Mouse (Mus musculus) WW6 (cell line): Measurements from ENCODE around the gene Nlgn2.
A peak's percentile ranks its signal among the peaks of the same experiment; 100 is the strongest.
"Not testable (repeated sequence)": the region's sequence is repeated elsewhere in the genome, so short reads cannot be mapped to it uniquely, and the experiment has no call there.

Experiments used
- DNase-seq: peaks from one replicate; pipeline ENCODE4 v3.0.0-alpha.2; 2013; ENCODE audit warnings: low read depth, low spot score

Nlgn2 gene

DNA sequence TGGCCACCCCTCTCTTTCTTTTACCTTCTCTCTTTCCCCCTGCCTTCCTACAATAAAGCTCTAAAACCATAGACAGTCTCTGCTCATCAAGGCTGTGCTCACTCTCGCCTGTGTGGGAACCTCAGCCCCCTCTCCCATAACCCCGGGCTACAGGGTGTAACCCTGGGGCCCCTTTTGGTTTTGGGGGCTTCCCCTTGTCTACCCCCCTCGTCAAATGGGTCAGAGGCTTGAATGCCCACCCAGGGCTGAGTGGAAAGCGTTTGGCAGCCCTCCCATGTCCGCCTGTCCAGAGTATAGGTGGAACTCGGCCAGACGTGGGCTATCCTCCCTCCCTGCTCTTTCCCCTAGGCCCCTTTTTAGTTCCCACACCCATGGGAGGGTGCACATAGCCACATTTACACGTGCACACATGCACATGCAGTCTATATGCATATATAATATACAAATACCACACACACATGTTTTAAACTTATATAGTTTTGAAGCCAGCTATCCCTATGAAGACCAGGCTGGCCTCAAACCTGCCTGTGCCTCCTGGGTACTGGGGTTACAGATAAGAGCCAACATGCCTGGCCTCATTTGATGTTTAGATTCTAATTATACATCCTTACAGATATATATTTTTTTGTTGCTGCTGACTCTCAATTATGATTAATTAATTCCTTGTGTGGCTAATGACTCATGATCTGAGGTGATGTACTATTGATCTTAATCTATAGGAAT, 26.7 kb upstream of the Nlgn2 start:
- no peak for DNase-seq

DNA sequence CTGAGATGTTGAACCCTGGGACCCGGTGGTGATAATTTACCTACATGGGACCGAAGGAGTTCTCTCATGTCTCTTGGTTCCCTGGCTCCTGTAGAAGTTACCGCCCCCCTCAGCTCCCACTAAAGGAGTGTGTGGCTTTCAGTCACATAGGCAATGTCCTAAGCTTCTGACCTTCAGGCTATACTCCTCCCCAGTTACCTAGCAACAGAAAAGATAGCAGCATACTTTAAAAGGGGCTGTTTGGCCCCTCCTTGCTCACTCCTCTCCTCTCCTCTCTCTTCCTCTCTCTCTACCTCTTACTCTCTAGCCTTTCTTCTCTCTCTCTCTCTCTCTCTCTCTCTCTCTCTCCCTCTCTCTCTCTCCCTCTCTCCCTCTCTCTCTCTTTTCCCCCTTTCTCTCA, 26.1 kb upstream of the Nlgn2 start:
- not testable (repeated sequence) for DNase-seq

DNA sequence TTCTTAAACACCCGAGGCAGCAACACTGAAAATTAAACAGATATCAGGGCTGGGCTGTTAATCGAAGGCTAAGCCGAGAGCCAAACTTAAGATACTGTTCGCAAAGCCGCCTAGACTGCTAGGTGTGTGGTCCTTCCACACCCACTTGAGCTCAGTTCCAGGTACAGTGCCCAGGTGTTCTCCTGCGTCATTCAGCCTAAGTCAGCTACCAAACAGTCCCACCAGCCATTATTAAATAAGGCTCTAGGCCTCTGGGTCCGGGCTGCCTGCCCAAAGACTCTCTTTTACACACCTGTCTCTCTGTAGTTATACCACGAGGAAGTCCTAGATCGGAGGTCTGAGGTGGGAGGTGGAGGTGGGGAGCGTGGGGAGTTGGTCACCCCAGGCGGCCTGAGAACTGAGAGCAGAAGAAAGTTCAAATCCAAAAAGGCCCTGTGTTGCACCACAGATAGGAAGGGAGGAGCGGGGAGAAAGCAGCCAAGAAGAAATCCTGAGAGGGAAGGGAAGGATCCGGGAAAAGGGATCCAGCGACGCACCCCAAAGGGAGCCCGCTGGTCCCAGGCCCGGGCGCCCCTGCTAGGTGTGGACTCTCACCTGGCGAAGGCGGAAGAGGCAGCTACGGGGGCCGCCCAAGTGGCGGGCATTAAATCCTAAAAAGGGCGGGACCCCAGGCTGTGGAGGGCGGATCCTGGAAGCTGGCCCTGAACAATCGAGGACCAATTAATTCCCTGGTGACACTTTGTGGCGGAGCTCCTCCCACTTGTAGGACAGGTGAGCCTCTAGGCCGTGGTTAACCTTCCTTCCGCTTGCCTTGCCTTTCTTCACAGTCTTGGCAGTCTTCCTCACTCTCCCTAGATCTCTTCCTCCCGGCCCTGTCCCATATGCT, 20.8 kb upstream of the Nlgn2 start, which contains the start of gene Tnk1:
Tnk1 (minus strand) TSS at position 618 of the 886 bp plus-strand sequence.
- DNase-seq, result no peak

DNA sequence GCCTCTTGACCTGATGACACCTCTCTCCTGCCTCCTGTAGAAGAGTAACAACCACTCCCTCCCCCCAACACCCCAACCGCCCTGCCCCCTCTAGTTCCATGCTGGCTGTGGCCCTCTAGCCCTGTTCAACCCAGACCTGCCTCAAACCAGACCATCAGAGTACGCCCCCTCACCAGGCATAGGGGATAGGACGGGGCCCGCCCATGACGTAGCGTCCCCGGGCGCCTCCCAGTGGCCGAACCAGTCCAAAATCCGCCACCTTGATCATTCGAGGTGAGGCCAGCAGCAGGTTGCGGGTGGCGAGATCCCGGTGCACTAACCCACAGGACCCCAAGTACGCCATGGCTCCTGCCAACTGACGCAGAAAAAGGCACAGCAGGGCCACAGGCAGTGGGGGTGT, 17.8 kb upstream of the Nlgn2 start:
- DNase-seq, result peak; percentile 83

DNA sequence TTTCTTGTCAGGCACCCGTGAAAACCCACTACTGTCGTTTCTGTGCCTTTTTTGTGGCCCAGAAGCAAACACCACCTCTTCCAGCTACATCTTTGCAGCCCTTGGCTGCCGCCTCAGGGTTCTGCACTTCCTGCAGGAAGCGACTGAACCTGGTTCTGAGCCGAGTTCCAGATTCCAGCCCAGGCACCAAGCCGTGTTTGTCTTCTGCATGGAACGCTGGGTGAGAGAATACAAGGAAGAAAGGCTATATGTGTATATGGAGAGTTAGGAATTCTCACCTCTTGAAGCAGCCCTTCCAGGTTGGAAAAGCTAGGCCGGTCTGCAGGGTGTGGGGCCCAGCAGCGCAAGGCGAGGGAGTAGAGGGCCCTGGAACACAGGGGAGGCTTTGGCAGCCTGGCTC, 17.1 kb upstream of the Nlgn2 start:
- no peak for DNase-seq

DNA sequence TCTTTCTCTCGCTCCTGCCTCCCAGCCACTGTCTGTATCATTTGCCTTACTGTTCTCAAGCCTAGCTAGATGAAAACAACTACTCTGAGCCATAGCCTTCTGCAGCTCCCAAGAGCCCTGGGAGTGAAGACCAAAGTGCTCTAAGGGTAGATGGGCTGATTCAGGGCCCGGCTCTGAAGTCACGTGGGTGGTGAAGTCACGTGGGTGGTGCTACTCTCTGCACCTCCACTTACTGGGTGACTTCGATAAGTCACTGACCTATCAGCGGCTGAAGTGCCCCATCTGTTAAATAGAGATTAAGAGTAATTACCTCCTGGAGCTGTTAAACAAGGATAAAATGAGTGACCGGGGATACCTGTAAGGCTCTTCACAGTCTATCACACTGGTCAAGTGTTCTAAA, 16.4 kb upstream of the Nlgn2 start:
- no peak for DNase-seq

DNA sequence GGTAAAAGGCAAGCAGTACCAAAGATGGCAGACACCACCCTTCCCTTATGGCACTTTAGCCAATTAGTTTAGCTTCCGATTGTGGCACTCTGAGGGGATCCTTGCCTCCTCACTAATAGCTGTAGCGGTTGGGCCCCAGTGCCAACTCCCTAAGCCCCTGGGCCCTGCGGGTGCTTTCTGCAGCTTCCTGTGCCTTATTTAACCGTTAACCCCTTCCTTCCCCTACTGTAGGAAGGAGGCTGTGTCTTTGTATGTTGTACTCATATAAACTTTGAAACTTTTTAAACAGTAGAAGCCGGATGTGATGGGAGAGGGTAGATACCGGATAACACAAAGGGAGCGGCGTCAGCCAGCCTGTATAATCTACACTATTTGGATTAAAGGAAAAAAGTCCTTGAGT, 13.2 kb upstream of the Nlgn2 start:
- no peak for DNase-seq

DNA sequence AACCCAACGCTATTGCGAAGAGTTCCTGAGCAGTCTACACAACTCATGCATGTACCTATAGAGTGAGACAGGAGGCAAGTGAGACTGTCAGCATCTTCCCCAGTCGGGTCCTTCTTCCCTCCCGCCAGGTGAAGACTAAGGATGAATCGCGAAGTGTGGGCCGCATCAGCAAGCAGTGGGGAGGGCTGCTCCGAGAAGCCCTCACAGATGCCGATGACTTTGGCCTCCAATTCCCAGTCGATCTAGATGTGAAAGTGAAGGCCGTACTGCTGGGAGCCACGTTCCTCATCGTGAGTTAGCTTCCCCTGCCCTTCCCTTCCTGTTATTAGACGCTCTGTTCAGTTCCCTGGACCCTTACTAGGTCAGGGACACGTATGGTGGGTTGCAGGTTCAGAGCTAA, 12.3 kb upstream of the Nlgn2 start:
- no peak for DNase-seq

DNA sequence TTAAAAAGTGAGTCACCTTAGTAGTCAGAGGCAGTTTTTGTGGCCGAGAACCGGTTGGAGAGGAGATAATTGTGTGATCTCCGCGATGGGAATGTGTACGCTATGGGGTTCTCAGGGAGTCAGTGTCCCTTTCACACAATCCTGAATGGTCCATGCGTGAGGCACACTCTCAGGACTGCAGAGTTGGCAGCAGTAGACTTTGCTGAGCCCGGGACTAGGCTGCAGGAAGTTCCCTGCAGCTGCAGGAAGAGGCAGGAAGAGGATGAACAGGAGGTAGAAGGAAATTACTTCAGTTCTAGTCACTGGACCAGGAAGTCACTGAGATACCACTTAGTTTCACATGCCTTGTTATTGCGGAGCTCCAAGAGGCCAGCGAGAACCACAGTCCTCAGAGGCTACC, 11.5 kb upstream of the Nlgn2 start:
- no peak for DNase-seq

DNA sequence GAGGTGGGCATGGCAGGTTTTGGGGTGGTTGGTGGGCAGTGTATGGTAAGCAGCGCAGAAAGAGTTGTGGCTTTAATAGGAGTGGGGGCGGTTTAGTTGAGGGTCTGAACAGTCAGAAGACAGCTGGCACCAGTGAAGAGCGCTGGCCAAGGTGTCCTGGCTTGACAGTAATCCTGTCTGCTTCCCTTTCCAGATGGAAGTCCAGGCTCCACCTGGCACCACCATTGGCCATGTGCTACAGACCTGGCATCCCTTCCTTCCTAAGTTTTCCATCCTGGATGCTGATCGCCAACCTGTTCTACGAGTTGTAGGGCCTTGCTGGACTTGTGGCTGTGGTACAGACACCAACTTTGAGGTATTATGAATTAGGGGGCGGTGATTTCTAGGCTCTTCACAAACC, 10.4 kb upstream of the Nlgn2 start:
- no peak for DNase-seq

DNA sequence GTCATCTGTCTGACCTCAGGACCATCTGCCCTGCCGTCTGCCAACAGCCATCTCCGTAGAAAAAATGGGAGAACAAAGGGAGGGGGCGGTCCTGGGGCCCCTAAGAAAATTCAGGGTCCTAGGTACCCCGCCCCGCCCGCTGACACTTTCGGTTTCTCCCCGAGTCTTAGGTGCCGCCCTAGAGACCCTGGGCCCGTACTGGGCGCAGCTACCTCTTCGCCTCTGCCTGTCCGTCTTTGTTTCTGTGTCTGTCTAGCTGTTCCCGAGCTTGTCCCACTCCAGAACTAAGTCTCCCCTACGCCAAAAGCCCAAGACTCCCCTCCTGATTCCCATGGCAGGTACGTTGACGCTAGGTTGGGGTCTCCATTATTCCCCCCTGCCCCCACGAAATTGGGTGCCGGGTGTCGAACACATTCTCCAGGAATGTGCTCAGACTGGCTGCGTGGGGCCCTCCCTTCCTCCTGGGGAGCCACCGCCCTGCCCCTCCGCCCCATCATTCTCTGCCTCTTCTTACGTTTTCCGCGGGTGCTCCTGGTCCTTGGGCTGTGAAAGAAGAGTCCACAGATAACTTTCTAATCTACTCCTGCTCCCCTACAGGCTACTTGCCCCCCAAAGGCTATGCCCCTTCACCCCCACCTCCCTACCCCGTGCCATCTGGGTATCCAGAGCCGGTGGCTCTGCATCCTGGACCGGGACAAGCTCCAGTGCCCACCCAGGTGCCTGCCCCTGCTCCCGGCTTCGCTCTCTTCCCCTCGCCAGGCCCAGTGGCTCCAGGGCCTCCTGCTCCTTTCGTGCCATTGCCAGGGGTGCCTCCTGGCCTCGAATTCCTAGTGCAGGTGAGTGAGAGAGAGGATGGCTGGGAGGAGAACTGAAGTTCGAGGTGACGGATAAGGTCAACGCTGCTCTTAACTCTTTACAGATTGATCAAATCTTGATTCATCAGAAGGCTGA, 9.4 kb upstream of the Nlgn2 start:
- no peak for DNase-seq

DNA sequence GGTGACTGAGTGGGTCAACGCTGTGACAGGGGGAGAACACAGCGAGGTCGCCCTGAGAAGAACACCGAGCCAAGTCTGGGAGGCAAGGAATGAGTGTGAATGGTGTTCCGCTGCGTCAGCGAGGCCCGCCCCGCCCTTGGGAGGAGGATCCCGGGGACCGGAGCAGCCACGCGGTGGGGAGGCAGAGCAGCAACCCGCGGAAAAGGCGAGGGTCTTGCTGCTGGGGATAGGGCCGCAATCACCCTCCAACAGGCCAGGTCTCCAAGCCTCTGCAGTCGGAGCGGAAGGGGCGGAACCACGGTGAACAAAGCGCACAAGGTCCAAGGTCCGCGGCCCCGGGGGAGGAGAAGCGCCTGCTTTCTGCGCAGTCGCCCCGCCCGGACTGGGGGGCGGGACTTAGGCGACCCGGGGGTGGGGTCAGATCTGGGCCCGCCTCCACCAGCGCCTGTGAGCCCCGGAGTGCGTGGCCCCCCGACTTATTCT, 8.7 kb upstream of the Nlgn2 start, which contains the start of gene Plscr3:
Plscr3 (plus strand) TSS at position 179 of the 483 bp plus-strand sequence.
- peak; percentile 85 for DNase-seq

DNA sequence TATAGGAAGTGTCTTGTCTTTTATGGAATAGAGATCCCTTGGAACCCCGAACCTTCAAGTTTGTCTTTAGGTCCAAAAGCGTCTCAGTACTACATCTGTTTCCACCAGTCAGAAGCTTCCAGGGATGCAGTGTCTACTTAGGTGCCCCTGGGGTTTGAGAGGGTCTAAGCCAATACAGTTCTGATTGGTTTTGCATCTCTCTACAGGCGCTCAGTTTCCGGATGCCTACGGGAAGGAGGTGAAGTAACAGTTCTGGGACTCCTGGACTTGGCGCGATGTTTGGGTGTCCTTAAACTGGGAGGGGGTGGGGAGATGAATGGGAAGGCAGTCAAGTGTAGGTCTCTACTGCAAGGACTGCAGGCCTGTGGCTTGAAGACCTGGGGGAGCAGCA, 1.1 kb upstream of the Nlgn2 start:
- DNase-seq, result no peak

DNA sequence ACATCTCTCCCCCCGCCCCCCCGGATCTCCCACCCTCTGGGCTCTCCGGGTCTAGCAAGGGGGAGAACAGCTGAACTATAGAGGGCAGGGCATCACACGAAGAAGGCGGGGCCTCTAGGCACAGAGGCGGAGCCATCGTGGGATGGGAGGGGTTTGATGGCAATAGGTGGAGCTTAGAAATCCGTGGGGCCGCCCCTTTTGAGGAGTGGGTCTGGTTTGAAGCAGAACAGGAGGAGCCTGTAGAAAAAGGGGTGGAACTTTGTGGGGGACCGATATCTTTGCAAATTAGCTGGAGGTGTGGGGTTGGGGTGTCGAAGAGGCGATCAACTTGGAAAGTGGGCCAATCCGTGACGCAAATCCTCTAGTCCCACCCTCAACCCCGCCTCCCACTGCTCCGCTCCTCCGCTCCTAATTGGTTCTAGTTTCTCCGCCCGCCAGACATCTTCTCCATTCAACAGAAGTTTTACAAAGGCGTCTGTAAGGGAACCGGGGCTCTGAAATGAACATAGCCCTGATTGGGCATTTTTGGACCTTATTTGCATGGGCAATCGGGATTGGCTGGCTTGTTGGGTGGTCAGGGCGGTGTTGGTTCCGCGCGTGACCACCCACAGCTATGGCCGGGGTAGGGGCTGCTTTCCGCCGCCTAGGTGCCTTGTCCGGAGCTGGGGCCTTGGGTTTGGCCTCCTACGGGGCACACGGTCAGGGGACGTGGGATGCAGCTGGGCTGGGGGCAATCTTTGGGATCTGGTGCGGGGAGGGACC, 549 bp upstream of the Nlgn2 start, which contains the start of gene Tmem256:
Tmem256 (plus strand) TSS at position 563 of the 762 bp plus-strand sequence.
- DNase-seq, result peak; percentile 100

DNA sequence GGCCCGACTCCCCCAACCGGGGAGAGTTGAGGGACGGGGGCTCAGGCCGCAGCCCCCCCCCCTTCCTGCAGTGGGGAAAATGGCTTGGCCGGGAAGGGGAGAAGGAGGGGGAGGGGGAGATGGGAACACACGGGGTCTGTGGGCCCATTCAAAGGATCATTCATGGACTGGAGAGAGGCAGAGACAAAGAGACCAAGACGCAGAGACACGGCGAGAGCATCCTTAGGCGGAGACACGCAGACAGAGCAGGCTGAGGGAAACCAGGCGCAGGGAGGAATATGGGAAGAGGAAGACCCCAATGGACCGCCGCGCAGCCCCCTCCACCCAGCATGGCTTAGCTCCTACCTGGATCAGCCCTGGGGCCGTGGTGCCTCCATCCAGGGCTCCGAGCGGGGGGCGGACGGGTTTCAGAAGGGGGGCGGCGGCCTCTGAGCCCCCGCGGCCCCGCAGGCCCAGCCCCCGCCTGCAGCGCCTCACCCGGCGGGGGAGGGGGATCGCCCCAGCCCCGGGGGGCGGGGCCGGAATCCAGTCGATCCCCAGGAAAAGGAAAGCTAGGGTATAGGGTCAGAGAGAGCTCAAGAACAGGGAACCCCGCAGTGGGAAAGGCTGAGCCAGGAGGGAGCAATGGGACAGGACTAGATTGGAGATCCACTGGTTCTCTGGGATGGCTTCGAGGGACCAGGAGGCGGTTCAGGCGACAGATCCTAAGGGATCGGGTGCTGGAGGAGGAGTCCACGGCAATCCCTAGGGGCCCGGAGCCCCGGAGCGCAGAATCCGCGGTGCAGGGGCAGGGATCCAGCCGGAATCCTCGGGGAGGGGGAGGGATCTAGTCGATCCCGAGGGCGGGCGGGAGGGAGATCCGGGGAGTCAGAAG, 644 bp downstream of the Nlgn2 start:
- no peak for DNase-seq

DNA sequence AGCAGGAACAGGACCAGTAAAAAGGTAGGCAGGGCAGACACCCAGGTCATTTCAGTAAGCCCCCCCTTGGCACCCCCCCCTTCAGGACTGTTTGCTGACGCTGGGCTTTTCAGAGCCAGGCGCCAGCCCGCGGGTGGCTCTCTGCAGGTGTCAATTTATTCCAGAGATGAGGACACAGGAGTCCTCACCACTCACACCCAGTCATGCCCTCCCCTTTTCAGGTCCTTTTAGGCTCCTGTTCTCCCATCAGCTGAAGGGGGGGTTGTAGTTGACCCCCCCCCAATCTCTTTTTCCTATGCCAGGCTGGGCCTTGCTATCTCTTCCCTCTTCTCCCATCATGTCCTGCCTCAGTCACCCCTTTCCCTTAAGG, 1.6 kb downstream of the Nlgn2 start:
- no peak for DNase-seq

DNA sequence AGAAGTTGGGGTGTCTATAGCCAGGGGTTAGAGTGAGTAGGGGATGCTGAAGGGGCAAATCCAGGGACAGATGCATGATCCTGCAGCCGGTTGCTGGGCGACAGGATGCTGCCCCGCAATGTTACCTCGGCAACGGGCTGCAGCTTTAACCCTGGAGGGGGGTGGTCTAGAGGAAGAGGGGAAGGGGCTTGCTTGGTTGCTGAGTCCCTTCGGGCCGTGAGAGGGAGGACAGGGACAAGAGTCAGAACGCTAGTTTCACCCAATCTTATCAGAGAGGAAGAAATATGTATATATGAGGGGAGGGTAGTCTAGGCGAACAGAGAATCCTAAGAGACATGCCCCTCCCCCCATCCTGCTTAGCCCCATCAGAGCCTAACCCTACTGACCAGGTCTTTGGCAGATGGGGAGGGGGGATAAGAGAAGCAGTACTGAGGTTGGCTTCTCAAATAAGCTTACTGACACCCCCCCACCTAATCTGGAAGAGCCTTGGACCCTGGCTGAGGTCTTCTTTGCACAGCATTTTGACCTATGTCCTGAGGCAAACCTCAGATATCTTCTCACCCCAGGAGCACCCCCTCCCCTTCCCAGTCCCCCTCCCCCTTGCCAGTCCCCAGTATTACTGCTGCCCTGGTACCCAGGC, 2.1 kb downstream of the Nlgn2 start:
- DNase-seq, result no peak

DNA sequence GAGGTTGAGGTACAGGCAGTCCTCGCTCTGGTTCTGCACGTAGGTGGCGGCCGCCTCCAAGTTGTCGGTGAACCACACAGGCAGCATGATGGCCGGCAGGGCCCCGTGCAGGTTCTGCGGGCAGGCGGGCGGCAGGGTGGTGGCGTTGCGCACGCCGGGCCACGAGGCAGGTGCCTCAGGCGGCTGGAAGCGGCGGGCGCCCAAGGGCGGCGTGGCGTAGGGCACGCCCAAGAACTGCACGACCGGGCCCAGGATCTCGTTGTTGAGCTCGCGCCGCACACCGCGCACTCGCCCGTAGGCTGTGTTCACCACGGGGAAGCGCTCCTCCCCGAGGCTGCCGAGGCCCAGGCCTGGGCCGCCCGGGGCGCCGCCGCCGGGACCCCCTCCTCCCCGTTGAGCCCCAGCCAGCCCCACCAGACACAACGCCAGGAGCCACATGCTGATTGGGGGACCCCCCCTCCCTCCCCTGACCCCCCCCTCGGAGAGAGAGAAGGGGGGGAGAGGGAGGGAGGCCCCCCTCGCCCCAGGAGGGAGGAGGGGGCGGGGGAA, 3.5 kb downstream of the Nlgn2 start:
- DNase-seq, result no peak

DNA sequence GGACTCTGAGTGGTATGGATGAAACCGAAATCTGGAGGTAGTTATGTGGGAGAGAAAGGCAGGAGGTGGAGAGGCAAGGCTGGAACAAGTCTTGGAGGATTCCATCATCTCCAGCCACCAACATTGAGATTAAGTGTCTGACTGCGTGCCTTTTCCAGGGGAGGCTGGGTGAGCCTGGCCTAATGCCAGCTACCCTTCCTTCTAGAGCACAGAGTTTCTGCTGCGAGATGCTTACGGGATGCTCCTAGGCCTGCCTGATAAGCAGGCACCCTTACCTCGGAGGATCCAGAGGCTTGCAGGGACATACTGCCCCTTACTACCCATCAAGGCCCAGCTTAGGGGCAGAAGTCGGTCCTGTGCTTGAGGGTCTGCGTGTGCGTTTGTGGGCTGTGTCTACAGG, 4.0 kb downstream of the Nlgn2 start:
- DNase-seq, result no peak
